Mouse (Mus musculus): ENCODE data around the gene Tns1.

DNA sequence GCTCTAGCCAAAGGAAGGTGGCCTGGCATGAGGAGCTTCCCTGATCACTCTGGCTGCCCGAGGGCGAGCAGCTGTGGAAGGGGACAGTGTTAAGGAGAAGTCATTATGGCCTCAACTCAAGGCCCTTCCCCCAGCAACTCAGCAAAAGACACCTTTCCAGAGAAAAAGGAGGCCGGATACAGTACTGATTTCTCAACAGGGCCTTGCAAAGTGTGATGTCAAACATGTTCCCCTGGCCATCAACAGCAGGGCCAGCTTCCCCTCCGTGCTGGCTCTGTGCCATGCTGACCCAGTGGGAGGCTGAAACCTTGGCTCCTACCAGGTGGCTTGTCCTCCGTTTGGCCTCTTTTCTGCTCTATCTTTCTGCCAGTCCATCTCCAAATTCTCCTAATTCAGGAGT is 42.9 kb upstream of the Tns1 start:
- no peak for TF ChIP-seq GATA1 (IDR thresholded peaks at IDR 0.05; ENCODE audit: borderline replicate concordance, low read length)
- TF ChIP-seq FLI1 (IDR thresholded peaks at IDR 0.05; ENCODE audit: low read length), result no peak

Measured in megakaryocyte, embryonic 14.5 days (primary cell).